Mouse (Mus musculus): ENCODE measurements around the gene Atp13a4. TPM values are rescaled to one million over a fixed set of nuclear protein-coding genes. Genes with fewer than 3 reads are reported as not detected.
A peak's percentile ranks its signal among the peaks of the same experiment; 100 is the strongest.

The Atp13a4 gene
- total RNA-seq (2021) = 0.30 and 0.64 TPM in 2 replicates
- long read RNA-seq, experiment 1 = 0 reads
- long read RNA-seq, experiment 2, partial matches to known transcripts = 0 of 1 reads
- long read RNA-seq, experiment 2, other reads (novel, unspliced or antisense) = 1 of 1 reads

- DNase-seq = peak; percentile 30
Observed at GRCm38 (mm10) chr16:29544829-29545228, at the start of gene Atp13a4. Atp13a4 (minus strand) TSS chr16:29544864.

GRCm38 (mm10) chr16:29592171-29592570 lies 47.5 kb upstream of the Atp13a4 start:
- peak; percentile 21 for DNase-seq

- DNase-seq = no peak
Observed at GRCm38 (mm10) chr16:29579787-29580176, 35.1 kb upstream of the Atp13a4 start.

- DNase-seq = peak; percentile 97
Observed at GRCm38 (mm10) chr16:29579167-29579786, 34.6 kb upstream of the Atp13a4 start, which contains the start of gene Opa1. Opa1 (plus strand) TSS chr16:29579334.

GRCm38 (mm10) chr16:29575620-29576019 lies 31.0 kb upstream of the Atp13a4 start:
- DNase-seq = peak; percentile 13

GRCm38 (mm10) chr16:29574013-29574412 lies 29.3 kb upstream of the Atp13a4 start:
- DNase-seq = no peak

GRCm38 (mm10) chr16:29560869-29561268 lies 16.2 kb upstream of the Atp13a4 start:
- DNase-seq = peak; percentile 65

GRCm38 (mm10) chr16:29560454-29560853 lies 15.8 kb upstream of the Atp13a4 start:
- DNase-seq = peak; percentile 16

GRCm38 (mm10) chr16:29559667-29560066 lies 15.0 kb upstream of the Atp13a4 start:
- no peak for DNase-seq

GRCm38 (mm10) chr16:29541261-29541683 lies 3.4 kb downstream of the Atp13a4 start:
- no peak for DNase-seq

- DNase-seq = no peak
Observed at GRCm38 (mm10) chr16:29539906-29540305, 4.8 kb downstream of the Atp13a4 start.

- DNase-seq = no peak
Observed at GRCm38 (mm10) chr16:29536411-29537204, 8.1 kb downstream of the Atp13a4 start.

GRCm38 (mm10) chr16:29535866-29536265 lies 8.8 kb downstream of the Atp13a4 start:
- DNase-seq = no peak

GRCm38 (mm10) chr16:29533641-29534040 lies 11.0 kb downstream of the Atp13a4 start:
- peak; percentile 11 for DNase-seq

- DNase-seq = no peak
Observed at GRCm38 (mm10) chr16:29527085-29527484, 17.6 kb downstream of the Atp13a4 start.

- DNase-seq = no peak
Observed at GRCm38 (mm10) chr16:29526585-29526984, 18.1 kb downstream of the Atp13a4 start.

GRCm38 (mm10) chr16:29512495-29512894 lies 32.2 kb downstream of the Atp13a4 start:
- peak; percentile 10 for DNase-seq

GRCm38 (mm10) chr16:29510743-29511142 lies 33.9 kb downstream of the Atp13a4 start:
- no peak for DNase-seq

- no peak for DNase-seq
Observed at GRCm38 (mm10) chr16:29509881-29510280, 34.8 kb downstream of the Atp13a4 start.

GRCm38 (mm10) chr16:29504671-29505070 lies 40.0 kb downstream of the Atp13a4 start:
- no peak for DNase-seq

- DNase-seq = no peak
Observed at GRCm38 (mm10) chr16:29504198-29504597, 40.5 kb downstream of the Atp13a4 start.

GRCm38 (mm10) chr16:29491031-29491430 lies 53.6 kb downstream of the Atp13a4 start:
- no peak for DNase-seq

GRCm38 (mm10) chr16:29481439-29481838 lies 63.2 kb downstream of the Atp13a4 start:
- no peak for DNase-seq
